Mouse (Mus musculus) cerebellum, adult 2 months (tissue): ENCODE results near the gene Phyh. TPM values are rescaled to one million over a fixed set of nuclear protein-coding genes. Genes with fewer than 3 reads are reported as not detected.
A peak's percentile ranks its signal among the peaks of the same experiment; 100 is the strongest.

Experiments used
- DNase-seq, 2 experiments: peaks; one replicate each; pipeline ENCODE4 v3.0.0; 2021
- H3K27ac ChIP-seq: fragments of 200-500 bp; 2 replicates; pipeline ENCODE4 v1.5.1; 2012; ENCODE audit warnings: low read length, control low read depth, inconsistent platforms; ENCODE audit not compliant: insufficient read depth
- H3K27me3 ChIP-seq: fragments of 200-500 bp; 2 replicates; pipeline ENCODE4 v1.6.1; 2012; ENCODE audit warnings: inconsistent platforms, mild to moderate bottlenecking, low read length, moderate library complexity; ENCODE audit not compliant: control insufficient read depth, insufficient read depth
- H3K4me1 ChIP-seq: fragments of 200-500 bp; 2 replicates; pipeline ENCODE4 v1.6.1; 2011; ENCODE audit warnings: low read length; ENCODE audit not compliant: control insufficient read depth, insufficient read depth
- H3K4me3 ChIP-seq: fragments of 200-500 bp; replicated peaks from 2 replicates; pipeline ENCODE3; 2011; ENCODE audit warnings: mild to moderate bottlenecking, low read depth, low read length, control low read depth; ENCODE audit not compliant: insufficient read depth
- CTCF ChIP-seq: fragments of 200-500 bp; IDR thresholded peaks from 2 replicates; pipeline ENCODE4 v1.5.1; 2011; ENCODE audit warnings: low read depth, mild to moderate bottlenecking, control low read depth, low read length, moderate library complexity, borderline replicate concordance; ENCODE audit not compliant: insufficient read depth
- POLR2A ChIP-seq: fragments of 200-500 bp; IDR thresholded peaks from 2 replicates; pipeline ENCODE4 v1.6.1; 2011; ENCODE audit warnings: low read length, control low read depth, borderline replicate concordance; ENCODE audit not compliant: insufficient read depth
- WGBS: fragments of 180-500 bp; shearing (Covaris S2); methylation state at CpG from one replicate; pipeline ENCODE4 v1.1.7; 2018; 5-methylcytosine and 5-hydroxymethylcytosine counted together
- polyA plus RNA-seq: library from polyadenylated mRNA; depleted of rRNA; stranded (reverse); fragments of >200 nt; gene quantifications from 2 replicates; pipeline ENCODE4 v1.2.3, GENCODE M21; 2012; rRNA removed

Phyh gene
- polyA plus RNA-seq = 139 and 153 TPM in 2 replicates

GRCm38 (mm10) chr2:4918860-4919739 is at the start of gene Phyh:
TSS of gene Phyh (plus strand) at chr2:4919019.
- H3K4me3 ChIP-seq = peak within 1 kb of the TSS; percentile 86
- peaks cover 3% of the 10 kb centered on the region for H3K4me1 ChIP-seq
- no peak; the same call in 1 of the 2 replicates for TF ChIP-seq CTCF
- peak; percentile 71 for TF ChIP-seq POLR2A
- WGBS = 9% methylated on average over 35 of the region's 35 CpGs
- H3K27ac ChIP-seq = peak within 1 kb of the TSS; percentile 87
- DNase-seq = peak; percentile 88 to 90
- H3K27me3 ChIP-seq = no peaks in the 10 kb centered on the region

GRCm38 (mm10) chr2:4872740-4873139 is 46.1 kb upstream of the Phyh start:
- no peak overlapping the region for H3K27ac ChIP-seq
- 69% methylated on average over 9 of the region's 9 CpGs for WGBS
- TF ChIP-seq POLR2A (no peak), CTCF (0 out of 2 replicates have a peak, but pooled peaks have one; percentile 2)
- H3K27me3 ChIP-seq = no peaks in the 10 kb centered on the region
- no peaks in the 10 kb centered on the region for H3K4me1 ChIP-seq
- DNase-seq = no peak
- H3K4me3 ChIP-seq = no peak overlapping the region

- WGBS = 68% methylated on average over 6 of the region's 6 CpGs
Observed at GRCm38 (mm10) chr2:4873331-4873730, 45.5 kb upstream of the Phyh start.

GRCm38 (mm10) chr2:4875090-4875489 is 43.7 kb upstream of the Phyh start:
- no peak for DNase-seq
- Histone ChIP-seq H3K4me1 (no peaks in the 10 kb centered on the region; the same call in 1 of the 2 replicates), H3K27ac (no peak overlapping the region), H3K4me3 (no peak overlapping the region), H3K27me3 (no peaks in the 10 kb centered on the region)
- WGBS = 77% methylated on average over 1 of the region's 1 CpGs
- TF ChIP-seq CTCF = no peak
- no peak for TF ChIP-seq POLR2A

More at GRCm38 (mm10) chr2:4873331-4873730, 45.5 kb upstream of the Phyh start:
- no peak for TF ChIP-seq CTCF
- no peak for TF ChIP-seq POLR2A
- Histone ChIP-seq H3K27me3 (no peaks in the 10 kb centered on the region), H3K4me3 (no peak overlapping the region), H3K27ac (no peak overlapping the region), H3K4me1 (no peaks in the 10 kb centered on the region; the same call in 1 of the 2 replicates)
- DNase-seq = no peak

GRCm38 (mm10) chr2:4876131-4876530 is 42.7 kb upstream of the Phyh start:
- Histone ChIP-seq H3K27me3 (no peaks in the 10 kb centered on the region), H3K4me1 (peaks cover 3% of the 10 kb centered on the region; the same call in 1 of the 2 replicates), H3K4me3 (no peak overlapping the region), H3K27ac (no peak overlapping the region)
- no peak for TF ChIP-seq CTCF
- no peak for TF ChIP-seq POLR2A
- DNase-seq = no peak
- 56% methylated on average over 3 of the region's 3 CpGs for WGBS

GRCm38 (mm10) chr2:4880737-4881349 is 38.0 kb upstream of the Phyh start:
- no peaks in the 10 kb centered on the region for H3K27me3 ChIP-seq
- H3K27ac ChIP-seq = peak overlapping the region; percentile 34; the same call in 1 of the 2 replicates
- peak; percentile 45 to 56 for DNase-seq
- TF ChIP-seq CTCF = no peak
- TF ChIP-seq POLR2A = no peak
- H3K4me1 ChIP-seq = peaks cover 7% of the 10 kb centered on the region
- peak overlapping the region; percentile 99 for H3K4me3 ChIP-seq
- WGBS = 1% methylated on average over 20 of the region's 20 CpGs

- Histone ChIP-seq H3K4me3 (peak within 1 kb of the TSS; percentile 99), H3K27ac (peak within 1 kb of the TSS; percentile 99), H3K27me3 (no peaks in the 10 kb centered on the region), H3K4me1 (peaks cover 7% of the 10 kb centered on the region)
- TF ChIP-seq POLR2A = 0 out of 2 replicates have a peak, but pooled peaks have one; percentile 14
- no peak for TF ChIP-seq CTCF
- under 1% methylated on average over 103 of the region's 115 CpGs for WGBS
- DNase-seq = peak; percentile 89 to 90
Observed at GRCm38 (mm10) chr2:4881350-4882248, 37.2 kb upstream of the Phyh start, which contains the start of gene Sephs1. TSS of gene Sephs1 (plus strand) at chr2:4881564.
